Mouse (Mus musculus) spleen, postnatal 36 days (tissue): ENCODE data around the gene Shisa5.

Source experiments
- DNase-seq, 2 experiments: peaks; one replicate each; pipeline ENCODE4 v3.0.0; 2022; ENCODE audit warnings: low spot score in 2 of 2, mixed read lengths in 1 of 2

Shisa5 gene

GRCm38 (mm10) chr9:109053851-109054250 is 15.5 kb downstream of the Shisa5 start:
- DNase-seq = no peak

- peak; percentile 86 to 89 for DNase-seq
Observed at GRCm38 (mm10) chr9:109054712-109055111, 16.3 kb downstream of the Shisa5 start.

GRCm38 (mm10) chr9:109055271-109056030 is 17.1 kb downstream of the Shisa5 start:
- no peak for DNase-seq

GRCm38 (mm10) chr9:109056081-109056690 is 17.8 kb downstream of the Shisa5 start:
- DNase-seq = no peak

GRCm38 (mm10) chr9:109056916-109057315 is 18.6 kb downstream of the Shisa5 start:
- no peak for DNase-seq

- DNase-seq = peak; percentile 48 to 68
Observed at GRCm38 (mm10) chr9:109057543-109057942, 19.2 kb downstream of the Shisa5 start.

- DNase-seq = peak; percentile 22 to 25
Observed at GRCm38 (mm10) chr9:109058006-109058765, 19.8 kb downstream of the Shisa5 start.

GRCm38 (mm10) chr9:109059136-109059903 is 21.0 kb downstream of the Shisa5 start, which contains the start of gene Trex1:
Gene Trex1, minus strand, starts transcription at chr9:109059734.
- DNase-seq = peak; percentile 93 to 95

GRCm38 (mm10) chr9:109060184-109060897 is 22.0 kb downstream of the Shisa5 start:
- DNase-seq = no peak

- DNase-seq = no peak
Observed at GRCm38 (mm10) chr9:109060898-109061295, 22.5 kb downstream of the Shisa5 start.

- DNase-seq = no peak
Observed at GRCm38 (mm10) chr9:109068095-109068735, 29.9 kb downstream of the Shisa5 start.

GRCm38 (mm10) chr9:109073661-109074573 is 35.6 kb downstream of the Shisa5 start, which contains the start of gene Atrip:
Gene Atrip, minus strand, starts transcription at chr9:109074124.
- DNase-seq = peak; percentile 89 to 91

GRCm38 (mm10) chr9:109080516-109080915 is 42.2 kb downstream of the Shisa5 start:
- no peak for DNase-seq

- DNase-seq = no peak
Observed at GRCm38 (mm10) chr9:109081749-109082123, 43.4 kb downstream of the Shisa5 start.

- peak; percentile 92 for DNase-seq
Observed at GRCm38 (mm10) chr9:109082124-109082800, 43.9 kb downstream of the Shisa5 start, which contains the start of the genes Ccdc51 and Tma7. Gene Ccdc51, plus strand, starts transcription at chr9:109082493. Gene Tma7, minus strand, starts transcription at chr9:109082587.

GRCm38 (mm10) chr9:109084922-109085321 is 46.6 kb downstream of the Shisa5 start:
- DNase-seq = no peak

GRCm38 (mm10) chr9:109087987-109088386 is 49.6 kb downstream of the Shisa5 start:
- DNase-seq = no peak

- no peak for DNase-seq
Observed at GRCm38 (mm10) chr9:109090446-109090845, 52.1 kb downstream of the Shisa5 start.

GRCm38 (mm10) chr9:109091802-109092201 is 53.4 kb downstream of the Shisa5 start:
- no peak for DNase-seq
